Mouse (Mus musculus) hindbrain, postnatal 0 days (tissue): ENCODE results near the gene Slc35d2. TPM values are rescaled to one million over a fixed set of nuclear protein-coding genes. Genes with fewer than 3 reads are reported as not detected.

Source experiments
- ATAC-seq: fragments of 200-750 bp; cut with Nextera tagmentation; 2 replicates; pipeline ENCODE4 v1.8.0; 2017; ENCODE audit warnings: mild to moderate bottlenecking, moderate TSS enrichment, moderate library complexity
- DNase-seq: peaks from one replicate; pipeline ENCODE4 v3.0.0-alpha.2; 2015; ENCODE audit warnings: low spot score
- H3K27ac ChIP-seq: fragments of 300-500 bp; sonication (generic); 2 replicates; pipeline ENCODE4 v1.5.1; 2014; ENCODE audit warnings: mild to moderate bottlenecking
- H3K27me3 ChIP-seq: fragments of 300-500 bp; sonication (generic); 2 replicates; pipeline ENCODE4 v1.6.1; 2014; ENCODE audit warnings: low read length, mixed read lengths; ENCODE audit not compliant: insufficient read depth
- H3K36me3 ChIP-seq: fragments of 300-500 bp; sonication (generic); 2 replicates; pipeline ENCODE4 v1.6.1; 2014; ENCODE audit warnings: low read length, mixed read lengths; ENCODE audit not compliant: insufficient read depth
- H3K4me1 ChIP-seq: fragments of 300-500 bp; sonication (generic); 2 replicates; pipeline ENCODE4 v1.6.1; 2014; ENCODE audit warnings: antibody characterized with exemption, low read length, mixed read lengths; ENCODE audit not compliant: insufficient read depth
- H3K4me2 ChIP-seq: fragments of 300-500 bp; sonication (generic); 2 replicates; pipeline ENCODE4 v1.6.1; 2014; ENCODE audit warnings: low read depth, mild to moderate bottlenecking, low read length, moderate library complexity, mixed read lengths
- H3K4me3 ChIP-seq: fragments of 300-500 bp; sonication (generic); 2 replicates; pipeline ENCODE4 v1.5.1; 2014; ENCODE audit warnings: low read length
- H3K9ac ChIP-seq: fragments of 300-500 bp; sonication (generic); replicated peaks from 2 replicates; pipeline ENCODE4 v1.6.1; 2014; ENCODE audit warnings: mild to moderate bottlenecking, low read length, moderate library complexity, mixed read lengths
- H3K9me3 ChIP-seq: fragments of 300-500 bp; sonication (generic); 2 replicates; pipeline ENCODE4 v1.6.1; 2016; ENCODE audit warnings: low read length, mixed read lengths
- CTCF ChIP-seq: IDR thresholded peaks from 2 replicates; pipeline ENCODE4 v1.5.1; 2016; ENCODE audit warnings: antibody characterized with exemption, control low read depth, low read depth
- WGBS: fragments of 180-500 bp; shearing (Covaris S2); extraction: QIAGEN DNeasy Blood & Tissue Kit; methylation state at CpG from one replicate; pipeline ENCODE4 v1.1.7; 2014; 5-methylcytosine and 5-hydroxymethylcytosine counted together
- polyA plus RNA-seq: library from polyadenylated mRNA; unstranded; fragments of >200 nt; fragmentation: Nextera tagmentation; extraction: Ambion mirVana; gene quantifications from 2 replicates; pipeline ENCODE4 v1.2.1, GENCODE M21; 2015
- total RNA-seq: library from RNA; depleted of rRNA; stranded (reverse); fragments of >200 nt; gene quantifications from 2 replicates; pipeline ENCODE4 v1.2.3, GENCODE M21; 2014

Slc35d2 gene
- total and polyA plus RNA-seq, 2 experiments from 2014 or later, result 0.89 to 1.5 TPM

- 0% methylated on average over 23 of the region's 31 CpGs for WGBS
- no peaks in the 10 kb centered on the region for H3K9me3 ChIP-seq
- TF ChIP-seq CTCF, result no peak
- H3K9ac ChIP-seq, result peak within 1 kb of the TSS; percentile 76
- peak within 1 kb of the TSS; percentile 92 for H3K4me2 ChIP-seq
- H3K27ac ChIP-seq, result peak within 1 kb of the TSS; percentile 85
- peak within 1 kb of the TSS; percentile 71 for H3K4me3 ChIP-seq
- peaks cover 5% of the 10 kb centered on the region; the same call in 1 of the 2 replicates for H3K4me1 ChIP-seq
- H3K27me3 ChIP-seq, result no peaks in the 10 kb centered on the region
- DNase-seq (peak; percentile 99), ATAC-seq (peak; percentile 100)
- no peaks in the 10 kb centered on the region for H3K36me3 ChIP-seq
These were observed 32.4 kb upstream of the Slc35d2 start, which contains the start of gene Habp4 for GRCm38 (mm10) chr13:64161548-64161915. Gene Habp4, plus strand, starts transcription at chr13:64161824.

- H3K4me2 ChIP-seq, result no peak overlapping the region
These were observed 27.8 kb upstream of the Slc35d2 start for GRCm38 (mm10) chr13:64156966-64157365.

GRCm38 (mm10) chr13:64155171-64155571, 26.0 kb upstream of the Slc35d2 start:
- Histone ChIP-seq H3K4me2 (no peak overlapping the region), H3K9ac (no peak overlapping the region), H3K4me1 (no peaks in the 10 kb centered on the region), H3K4me3 (no peak overlapping the region), H3K9me3 (no peaks in the 10 kb centered on the region), H3K36me3 (no peaks in the 10 kb centered on the region), H3K27me3 (no peaks in the 10 kb centered on the region), H3K27ac (no peak overlapping the region)
- TF ChIP-seq CTCF, result peak; percentile 47
- no peak for ATAC-seq
- peak; percentile 27 for DNase-seq
- 6% methylated on average over 1 of the region's 1 CpGs for WGBS

More at GRCm38 (mm10) chr13:64156966-64157365, 27.8 kb upstream of the Slc35d2 start:
- ATAC-seq (no peak), DNase-seq (no peak)
- Histone ChIP-seq H3K4me1 (no peaks in the 10 kb centered on the region), H3K36me3 (no peaks in the 10 kb centered on the region), H3K4me3 (no peak overlapping the region), H3K27ac (no peak overlapping the region), H3K9me3 (no peaks in the 10 kb centered on the region), H3K9ac (no peak overlapping the region), H3K27me3 (no peaks in the 10 kb centered on the region)
- TF ChIP-seq CTCF, result no peak

DNA sequence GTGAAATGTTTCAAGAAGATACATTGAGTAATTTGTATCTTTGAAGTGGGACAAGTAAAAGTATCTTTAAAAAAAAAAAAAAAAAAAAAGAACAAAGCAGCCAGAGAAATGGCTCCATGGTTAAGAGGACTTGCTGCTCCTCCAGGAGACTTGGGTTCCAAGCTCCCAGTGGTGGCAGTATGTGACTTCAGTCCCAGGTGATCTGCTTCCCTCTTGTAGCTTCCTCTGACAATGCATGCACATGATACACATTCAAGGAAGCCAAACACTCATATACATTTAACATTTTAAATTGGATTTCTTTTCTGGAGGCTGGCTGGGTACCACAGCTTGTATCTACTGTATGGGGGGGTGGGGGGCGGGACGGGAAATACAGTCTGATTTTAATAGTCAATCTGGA, 25.5 kb upstream of the Slc35d2 start:
- no peak overlapping the region for H3K4me2 ChIP-seq
- no peak for TF ChIP-seq CTCF
- no peaks in the 10 kb centered on the region for H3K36me3 ChIP-seq
- H3K27ac ChIP-seq, result no peak overlapping the region
- no peaks in the 10 kb centered on the region for H3K27me3 ChIP-seq
- no peaks in the 10 kb centered on the region for H3K9me3 ChIP-seq
- ATAC-seq (no peak), DNase-seq (no peak)
- H3K9ac ChIP-seq, result no peak overlapping the region
- no peak overlapping the region for H3K4me3 ChIP-seq
- no peaks in the 10 kb centered on the region for H3K4me1 ChIP-seq
- WGBS, result 64% methylated on average over 2 of the region's 2 CpGs

DNA sequence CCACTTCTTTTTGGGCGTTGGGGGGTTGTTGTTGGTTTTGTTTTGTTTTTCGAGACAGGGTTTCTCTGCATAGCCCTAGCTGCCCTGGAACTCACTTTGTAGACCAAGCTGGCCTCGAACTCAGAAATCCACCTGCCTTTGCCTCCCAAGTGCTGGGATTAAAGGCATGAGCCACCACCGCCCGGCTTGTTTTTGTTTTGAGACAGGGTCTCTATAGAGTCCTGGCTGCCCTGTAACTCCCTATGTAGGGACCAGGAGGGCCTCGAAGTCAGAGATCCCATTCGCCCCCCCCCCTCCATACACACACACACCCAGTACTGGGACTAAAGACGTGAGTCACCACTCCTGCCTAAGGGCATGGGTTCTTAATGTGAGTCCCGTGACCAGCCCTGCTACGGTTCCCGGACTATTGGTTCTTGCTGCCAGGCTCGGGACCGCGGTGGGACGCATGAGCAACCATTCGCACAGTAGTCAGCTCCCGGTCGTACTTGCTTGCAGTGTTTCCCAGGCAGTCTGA, 24.6 kb upstream of the Slc35d2 start:
- DNase-seq, result peak; percentile 28
- H3K4me3 ChIP-seq, result peak overlapping the region; percentile 88
- no peaks in the 10 kb centered on the region for H3K4me1 ChIP-seq
- H3K4me2 ChIP-seq, result peak overlapping the region; percentile 69
- no peak overlapping the region for H3K9ac ChIP-seq
- no peak for TF ChIP-seq CTCF
- ATAC-seq, result peak; percentile 9
- no peaks in the 10 kb centered on the region for H3K27me3 ChIP-seq
- no peak overlapping the region for H3K27ac ChIP-seq
- no peaks in the 10 kb centered on the region for H3K36me3 ChIP-seq
- no peaks in the 10 kb centered on the region for H3K9me3 ChIP-seq
- 2% methylated on average over 18 of the region's 18 CpGs for WGBS

DNA sequence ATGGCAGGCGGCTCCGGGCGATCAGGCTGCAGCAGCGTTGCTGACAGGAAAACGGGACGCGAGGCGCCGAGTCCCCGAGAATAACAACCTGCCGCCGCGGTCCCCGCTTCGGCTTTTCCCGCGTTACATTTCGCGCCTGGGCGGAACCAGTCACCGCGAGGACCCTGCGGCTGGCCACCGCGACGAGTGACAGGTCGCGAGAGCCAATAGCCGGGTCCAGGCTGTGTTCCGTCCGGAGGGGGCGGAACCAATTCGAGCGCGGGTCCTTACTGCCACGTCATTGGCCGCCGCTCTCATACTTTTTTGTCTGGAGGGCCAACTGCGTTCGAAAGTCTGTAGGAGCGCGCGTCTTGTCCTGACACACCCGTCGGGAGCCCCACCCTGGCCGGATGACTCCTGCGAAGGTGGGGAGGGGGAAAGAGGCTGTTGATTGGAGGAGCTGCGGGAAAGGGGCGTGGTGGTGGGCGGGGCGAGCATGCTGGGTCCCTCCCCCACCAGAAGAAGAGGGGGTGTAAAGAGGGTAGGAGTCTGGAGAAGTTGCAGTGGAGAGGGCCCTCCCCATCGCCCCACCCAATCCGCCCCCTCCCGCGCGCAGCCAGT, 24.0 kb upstream of the Slc35d2 start, which contains the start of gene Zfp367:
Gene Zfp367 (minus strand): TSS at position 120 of the 600 bp plus-strand sequence.
- Histone ChIP-seq H3K27me3 (no peaks in the 10 kb centered on the region), H3K4me3 (peak within 1 kb of the TSS; percentile 88), H3K27ac (peak within 1 kb of the TSS; percentile 77), H3K36me3 (no peaks in the 10 kb centered on the region), H3K9ac (peak within 1 kb of the TSS; percentile 62), H3K9me3 (no peaks in the 10 kb centered on the region), H3K4me1 (no peaks in the 10 kb centered on the region), H3K4me2 (peak within 1 kb of the TSS; percentile 69)
- 1% methylated on average over 55 of the region's 56 CpGs for WGBS
- no peak for TF ChIP-seq CTCF
- DNase-seq (peak; percentile 98), ATAC-seq (peak; percentile 98)

DNA sequence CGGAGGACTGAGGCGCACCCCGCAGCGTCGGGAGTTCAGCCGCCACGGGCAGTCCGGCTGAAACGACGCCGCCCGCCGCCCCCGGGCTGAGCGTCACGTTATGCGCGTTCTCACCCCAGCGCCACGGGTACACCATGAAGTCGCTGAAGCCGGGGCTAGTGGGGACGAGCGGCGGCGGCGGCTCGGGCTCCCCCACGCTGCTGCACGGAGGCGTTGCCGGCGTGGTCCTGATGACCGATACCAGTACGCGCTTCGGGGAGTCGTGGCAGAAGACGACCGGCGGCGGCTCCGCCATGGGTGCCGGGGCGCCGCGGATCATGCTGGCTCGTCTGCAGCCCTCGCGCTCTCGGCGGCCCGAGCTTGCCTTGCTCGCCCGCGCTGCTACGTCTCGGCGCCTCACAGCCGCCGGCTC, 23.5 kb upstream of the Slc35d2 start:
- Histone ChIP-seq H3K4me3 (peak overlapping the region; percentile 88), H3K27ac (peak overlapping the region; percentile 77), H3K27me3 (no peaks in the 10 kb centered on the region), H3K9me3 (no peaks in the 10 kb centered on the region), H3K9ac (peak overlapping the region; percentile 62), H3K36me3 (no peaks in the 10 kb centered on the region), H3K4me2 (peak overlapping the region; percentile 69), H3K4me1 (no peaks in the 10 kb centered on the region)
- peak; percentile 54 for DNase-seq
- WGBS, result under 1% methylated on average over 60 of the region's 61 CpGs
- peak; percentile 52 for ATAC-seq
- TF ChIP-seq CTCF, result no peak
